Mouse (Mus musculus) testis, adult 2 months (tissue): ENCODE data around the gene Agfg2.

Experiments used
- CTCF ChIP-seq: fragments of 200-500 bp; IDR thresholded peaks from 2 replicates; pipeline ENCODE4 v1.5.1; 2012; ENCODE audit warnings: low read depth, mild to moderate bottlenecking, inconsistent platforms, low read length, moderate library complexity; ENCODE audit not compliant: control insufficient read depth, insufficient read depth, insufficient replicate concordance
- POLR2A ChIP-seq: fragments of 200-500 bp; IDR thresholded peaks from 2 replicates; pipeline ENCODE4 v1.6.1; 2012; ENCODE audit warnings: low read depth, mild to moderate bottlenecking, inconsistent platforms, low read length, moderate library complexity; ENCODE audit not compliant: control insufficient read depth

DNA sequence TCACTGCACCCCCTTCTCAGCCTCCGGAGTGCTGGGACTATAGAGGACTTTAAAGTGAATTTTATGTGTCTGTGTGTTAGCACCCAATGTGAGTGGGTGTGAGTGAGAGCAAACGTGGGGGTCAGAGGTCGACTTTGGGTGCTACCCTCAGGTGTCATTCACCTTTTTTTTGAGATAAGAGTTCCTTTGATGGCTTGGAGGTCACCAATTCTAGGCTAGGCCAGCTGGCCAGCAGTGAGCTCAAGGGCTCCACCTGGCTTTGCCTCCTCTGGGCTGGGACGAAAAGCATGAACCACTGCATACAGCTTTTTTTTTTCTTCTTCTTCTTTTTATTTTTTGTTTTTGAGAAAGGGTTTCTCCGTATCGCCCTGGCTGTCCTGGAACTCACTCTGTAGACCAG, 42.2 kb upstream of the Agfg2 start:
- no peak for TF ChIP-seq CTCF
- TF ChIP-seq POLR2A: no peak
